In genomic region chr4:124276741-124277455, GRCm38 (mm10) we compare ENCODE assay signal across 8 mouse cellular contexts.
DNase-seq lines count a peak whose midpoint lies in the region; ATAC-seq lines count a peak whose summit lies in the region.

No protein-coding gene starts in this region.

- H3K4me2 ChIP-seq in hindbrain, embryonic 11.5 days (replicated peaks; ENCODE audit: low read depth, low read length): peak overlapping the region; percentile 83
- peak overlapping the region; percentile 52 for H3K4me2 ChIP-seq in liver, embryonic 13.5 days
- peak overlapping the region; percentile 74 for H3K4me2 ChIP-seq in stomach, embryonic 16.5 days (ENCODE audit: low read depth, low read length)

- peak overlapping the region; percentile 91 for H3K27ac ChIP-seq in embryonic facial prominence, embryonic 10.5 days (replicated peaks)
- peak overlapping the region; percentile 32 for H3K27ac ChIP-seq in hindbrain, embryonic 11.5 days (ENCODE audit: low read depth, low read length)
- no peak overlapping the region for H3K27ac ChIP-seq in liver, embryonic 13.5 days
- no peak overlapping the region for H3K27ac ChIP-seq in stomach, embryonic 16.5 days (ENCODE audit: low read length)

- H3K4me1 ChIP-seq in embryonic facial prominence, embryonic 10.5 days: peaks cover 28% of the 10 kb centered on the region
- peaks cover 6% of the 10 kb centered on the region for H3K4me1 ChIP-seq in hindbrain, embryonic 11.5 days (replicated peaks; ENCODE audit: control insufficient read depth, insufficient read depth, low read length)
- H3K4me1 ChIP-seq in liver, embryonic 13.5 days (replicated peaks): no peaks in the 10 kb centered on the region
- H3K4me1 ChIP-seq in stomach, embryonic 16.5 days (ENCODE audit: control insufficient read depth, insufficient read depth, low read length): peaks cover 12% of the 10 kb centered on the region

- H3K4me3 ChIP-seq in embryonic facial prominence, embryonic 10.5 days: peak overlapping the region; percentile 64
- peak overlapping the region; percentile 36 for H3K4me3 ChIP-seq in hindbrain, embryonic 11.5 days (ENCODE audit: low read depth, low read length)
- H3K4me3 ChIP-seq in liver, embryonic 13.5 days (replicated peaks): peak overlapping the region; percentile 33
- peak overlapping the region; percentile 43 for H3K4me3 ChIP-seq in stomach, embryonic 16.5 days (replicated peaks; ENCODE audit: low read length)

- H3K36me3 ChIP-seq in embryonic facial prominence, embryonic 10.5 days (replicated peaks): no peaks in the 10 kb centered on the region
- H3K36me3 ChIP-seq in hindbrain, embryonic 11.5 days (ENCODE audit: control insufficient read depth, insufficient read depth, low read length): no peaks in the 10 kb centered on the region
- no peaks in the 10 kb centered on the region for H3K36me3 ChIP-seq in liver, embryonic 13.5 days
- no peaks in the 10 kb centered on the region for H3K36me3 ChIP-seq in stomach, embryonic 16.5 days (ENCODE audit: control insufficient read depth, insufficient read depth, low read length)

- no peaks in the 10 kb centered on the region for H3K9me3 ChIP-seq in embryonic facial prominence, embryonic 10.5 days
- no peaks in the 10 kb centered on the region for H3K9me3 ChIP-seq in hindbrain, embryonic 11.5 days (ENCODE audit: control insufficient read depth, low read length)
- H3K9me3 ChIP-seq in liver, embryonic 13.5 days (replicated peaks): no peaks in the 10 kb centered on the region
- no peaks in the 10 kb centered on the region for H3K9me3 ChIP-seq in stomach, embryonic 16.5 days (replicated peaks; ENCODE audit: control insufficient read depth, low read length)

- ATAC-seq in hindbrain, embryonic 11.5 days (ENCODE audit: low FRiP score): peak; percentile 76
- ATAC-seq in liver, embryonic 13.5 days (ENCODE audit: low read depth): no peak
- no peak; the same call in 1 of the 2 replicates for ATAC-seq in stomach, embryonic 16.5 days (ENCODE audit: insufficient read depth, low FRiP score)

- DNase-seq in kidney, postnatal 4 days: peak; percentile 24 to 37
- DNase-seq in kidney, postnatal 14 days: no peak
- peak; percentile 75 for DNase-seq in embryonic facial prominence, embryonic 10.5 days (ENCODE audit: low spot score)
- peak; percentile 74 for DNase-seq in hindbrain, embryonic 11.5 days (ENCODE audit: low spot score)
- no peak for DNase-seq in liver, embryonic 13.5 days
- DNase-seq in testis, postnatal 10 days (ENCODE audit: low spot score): no peak
- no peak for DNase-seq in T-cell, adult 2 months (ENCODE audit: low spot score)

- H3K27me3 ChIP-seq in embryonic facial prominence, embryonic 10.5 days (replicated peaks; ENCODE audit: low read depth, poor library complexity, severe bottlenecking): peaks cover 71% of the 10 kb centered on the region
- H3K27me3 ChIP-seq in hindbrain, embryonic 11.5 days (ENCODE audit: control insufficient read depth, insufficient read depth, low read length): no peaks in the 10 kb centered on the region
- peaks cover 32% of the 10 kb centered on the region for H3K27me3 ChIP-seq in liver, embryonic 13.5 days
- 0 out of 2 replicates have a peak, but pooled peaks cover 6% of the 10 kb centered on the region for H3K27me3 ChIP-seq in stomach, embryonic 16.5 days (ENCODE audit: control insufficient read depth, insufficient read depth, low read length)

- peak overlapping the region; percentile 67 for H3K9ac ChIP-seq in hindbrain, embryonic 11.5 days (ENCODE audit: low read depth, low read length)
- no peak overlapping the region for H3K9ac ChIP-seq in liver, embryonic 13.5 days
- H3K9ac ChIP-seq in stomach, embryonic 16.5 days (ENCODE audit: low read length): peak overlapping the region; percentile 60

- WGBS in embryonic facial prominence, embryonic 10.5 days: 5% methylated on average over 21 of the region's 21 CpGs
- WGBS in hindbrain, embryonic 11.5 days: 4% methylated on average over 21 of the region's 21 CpGs
- 8% methylated on average over 21 of the region's 21 CpGs for WGBS in liver, embryonic 13.5 days (ENCODE audit: insufficient replicate concordance)
- 5% methylated on average over 21 of the region's 21 CpGs for WGBS in stomach, embryonic 16.5 days

Comparison
In these comparisons a context has a peak if more than half of its experiments do, and no peak if none do; other contexts are left out.
1. DNase-seq: peak in kidney, postnatal 4 days (2 of 2), embryonic facial prominence, embryonic 10.5 days (single experiment) and hindbrain, embryonic 11.5 days (single experiment); none in kidney, postnatal 14 days (single experiment), liver, embryonic 13.5 days (single experiment), testis, postnatal 10 days (single experiment) and T-cell, adult 2 months (single experiment).
2. H3K27ac ChIP-seq: peak in embryonic facial prominence, embryonic 10.5 days (single experiment) and hindbrain, embryonic 11.5 days (single experiment); none in liver, embryonic 13.5 days (single experiment) and stomach, embryonic 16.5 days (single experiment).
3. Peak in every context shown above with its lines, with median percentiles within 50 percentile points of each other: H3K4me3 ChIP-seq and H3K4me2 ChIP-seq.